Mouse (Mus musculus) testis, adult 2 months (tissue): ENCODE results near the gene Efcab12.

Experiments used
- CTCF ChIP-seq: fragments of 200-500 bp; IDR thresholded peaks from 2 replicates; pipeline ENCODE4 v1.5.1; 2012; ENCODE audit warnings: low read depth, mild to moderate bottlenecking, inconsistent platforms, low read length, moderate library complexity; ENCODE audit not compliant: control insufficient read depth, insufficient read depth, insufficient replicate concordance
- POLR2A ChIP-seq: fragments of 200-500 bp; IDR thresholded peaks from 2 replicates; pipeline ENCODE4 v1.6.1; 2012; ENCODE audit warnings: low read depth, mild to moderate bottlenecking, inconsistent platforms, low read length, moderate library complexity; ENCODE audit not compliant: control insufficient read depth

DNA sequence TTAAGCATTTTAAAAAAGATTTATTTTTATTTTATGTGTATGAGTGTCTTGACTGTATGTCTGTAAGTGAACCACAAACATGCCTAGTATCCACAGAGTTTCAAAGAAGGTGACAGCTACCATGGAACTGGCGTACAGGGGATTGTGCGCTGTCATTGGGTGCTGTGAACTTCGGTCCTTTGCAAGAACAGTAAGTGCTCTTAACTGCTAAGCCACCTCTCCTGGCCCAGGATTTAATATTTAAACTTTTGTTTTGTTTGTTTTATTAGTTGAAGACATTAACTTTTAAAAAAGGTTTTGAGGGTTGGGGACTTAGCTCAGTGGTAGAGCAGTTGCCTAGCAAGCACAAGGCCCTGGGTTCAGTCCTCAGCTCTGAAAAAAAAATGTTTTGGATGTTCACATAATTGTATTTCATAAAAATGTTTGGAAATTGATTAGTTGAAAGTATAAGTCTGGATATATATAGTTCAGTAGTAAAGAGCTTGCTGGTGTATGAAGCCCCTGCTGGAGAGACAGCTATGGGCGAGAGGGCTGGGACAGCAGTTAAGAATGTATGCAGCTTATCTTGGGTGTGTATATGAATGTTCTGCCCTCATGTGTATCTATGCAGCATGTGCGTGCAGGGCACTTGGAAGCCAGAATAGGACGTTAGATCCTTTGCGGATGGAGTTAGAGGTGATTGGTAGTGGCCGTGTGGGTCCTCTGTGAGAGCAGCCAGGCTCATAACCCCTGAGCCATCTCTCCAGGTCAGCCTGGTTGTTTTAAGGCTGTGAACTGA is 16.8 kb downstream of the Efcab12 start:
- TF ChIP-seq POLR2A (no peak), CTCF (no peak)
